Mouse (Mus musculus): ENCODE measurements around the gene Eef2k. TPM values are rescaled to one million over a fixed set of nuclear protein-coding genes. Genes with fewer than 3 reads are reported as not detected.
"Not testable (repeated sequence)": the region's sequence is repeated elsewhere in the genome, so short reads cannot be mapped to it uniquely, and the experiment has no call there.

The Eef2k gene
- total RNA-seq, 2 experiments from 2014 or later: 30.0 to 34.2 TPM

- DNase-seq: no peak
- intact Hi-C loops (cut with DNase I): no loop called here
Observed at GRCm38 (mm10) chr7:120874764-120875539, 32.3 kb downstream of the Eef2k start.

- intact Hi-C loops (cut with DNase I): no loop called here
- no peak for DNase-seq
Observed at GRCm38 (mm10) chr7:120875540-120876388, 33.1 kb downstream of the Eef2k start.

GRCm38 (mm10) chr7:120878271-120878670 is 35.6 kb downstream of the Eef2k start:
- intact Hi-C loops (cut with DNase I): no loop called here
- no peak for DNase-seq

GRCm38 (mm10) chr7:120879972-120880371 is 37.3 kb downstream of the Eef2k start:
- no peak for DNase-seq
- intact Hi-C loops (cut with DNase I): loop anchor here (5.0 kb wide), 1 partner anchor 38 kb away; the partner anchor contains the start of gene Eef2k

GRCm38 (mm10) chr7:120880770-120881169 is 38.1 kb downstream of the Eef2k start:
- intact Hi-C loops (cut with DNase I): loop anchor here (5.0 kb wide), 1 partner anchor 38 kb away; the partner anchor contains the start of gene Eef2k
- DNase-seq: no peak

- DNase-seq: no peak
- intact Hi-C loops (cut with DNase I): loop anchor here (5.0 kb wide), 1 partner anchor 39 kb away; the partner anchor contains the start of gene Eef2k
Observed at GRCm38 (mm10) chr7:120881451-120881850, 38.8 kb downstream of the Eef2k start.

GRCm38 (mm10) chr7:120882674-120883073 is 40.0 kb downstream of the Eef2k start:
- no peak for DNase-seq
- intact Hi-C loops (cut with DNase I): loop anchor here (5.0 kb wide), 1 partner anchor 40 kb away; the partner anchor contains the start of gene Eef2k

- no peak for DNase-seq
- intact Hi-C loops (cut with DNase I): loop anchor here (5.0 kb wide), 1 partner anchor 41 kb away; the partner anchor contains the start of gene Eef2k
Observed at GRCm38 (mm10) chr7:120883523-120884290, 41.1 kb downstream of the Eef2k start.

- no peak for DNase-seq
- intact Hi-C loops (cut with DNase I): loop anchor here (5.0 kb wide), 1 partner anchor 42 kb away; the partner anchor contains the start of gene Eef2k
Observed at GRCm38 (mm10) chr7:120884746-120885145, 42.1 kb downstream of the Eef2k start.

GRCm38 (mm10) chr7:120893123-120893522 is 50.5 kb downstream of the Eef2k start:
- intact Hi-C loops (cut with DNase I): no loop called here
- DNase-seq: no peak

- intact Hi-C loops (cut with DNase I): no loop called here
- peak in 1 of 2 experiments; percentile 19 for DNase-seq
Observed at GRCm38 (mm10) chr7:120897054-120897453, 54.4 kb downstream of the Eef2k start.

- intact Hi-C loops (cut with DNase I): no loop called here
- no peak for DNase-seq
Observed at GRCm38 (mm10) chr7:120897711-120898335, 55.2 kb downstream of the Eef2k start.

GRCm38 (mm10) chr7:120900191-120900590 is 57.6 kb downstream of the Eef2k start:
- intact Hi-C loops (cut with DNase I): no loop called here
- peak in 1 of 2 experiments; percentile 9 for DNase-seq

- intact Hi-C loops (cut with DNase I): no loop called here
- no peak for DNase-seq
Observed at GRCm38 (mm10) chr7:120901701-120902100, 59.1 kb downstream of the Eef2k start.

- intact Hi-C loops (cut with DNase I): no loop called here
- DNase-seq: no peak
Observed at GRCm38 (mm10) chr7:120902931-120903330, 60.3 kb downstream of the Eef2k start.

- DNase-seq: not testable (repeated sequence)
- intact Hi-C loops (cut with DNase I): loop anchor here (10.0 kb wide), 1 partner anchor 235 kb away; the partner anchor contains the start of genes Mosmo and Pdzd9
Observed at GRCm38 (mm10) chr7:120910172-120910571, 67.5 kb downstream of the Eef2k start.

- not testable (repeated sequence) for DNase-seq
Observed at GRCm38 (mm10) chr7:120911268-120911667, 68.6 kb downstream of the Eef2k start.

GRCm38 (mm10) chr7:120913332-120913731 is 70.7 kb downstream of the Eef2k start:
- intact Hi-C loops (cut with DNase I): loop anchor here (1.0 to 10.0 kb wide), 2 partner anchors 78 to 239 kb away; partner anchors contain the start of genes Mosmo and Pdzd9
- no peak for DNase-seq

More at GRCm38 (mm10) chr7:120911268-120911667, 68.6 kb downstream of the Eef2k start:
- intact Hi-C loops (cut with DNase I): loop anchor here (10.0 kb wide), 1 partner anchor 236 kb away; the partner anchor contains the start of genes Mosmo and Pdzd9

- intact Hi-C loops (cut with DNase I): loop anchor here (2.0 to 10.0 kb wide), 3 partner anchors 74 to 279 kb away; partner anchors contain the start of genes Eef2k, Mosmo, Pdzd9 and Uqcrc2
- DNase-seq: no peak
Observed at GRCm38 (mm10) chr7:120916262-120916875, 73.7 kb downstream of the Eef2k start.

Measured in heart, postnatal 14 days (tissue).